Mouse (Mus musculus) liver, embryonic 13.5 days (tissue): Measurements from ENCODE around the gene Krtap11-1. TPM values are rescaled to one million over a fixed set of nuclear protein-coding genes. Genes with fewer than 3 reads are reported as not detected.

Experiments used
- ATAC-seq: fragments of 200-750 bp; cut with Nextera tagmentation; 2 replicates; pipeline ENCODE4 v1.8.0; 2017; ENCODE audit warnings: low read depth, mild to moderate bottlenecking, moderate number of reproducible peaks, moderate library complexity
- DNase-seq: peaks from one replicate; pipeline ENCODE4 v3.0.0; 2022
- H3K27ac ChIP-seq: fragments of 300-500 bp; sonication (generic); 2 replicates; pipeline ENCODE4 v1.5.1; 2015; ENCODE audit warnings: moderate library complexity, mild to moderate bottlenecking, inconsistent platforms
- H3K27me3 ChIP-seq: fragments of 300-500 bp; sonication (generic); 2 replicates; pipeline ENCODE4 v1.6.1; 2015; ENCODE audit warnings: mild to moderate bottlenecking, inconsistent platforms
- H3K36me3 ChIP-seq: fragments of 300-500 bp; sonication (generic); 2 replicates; pipeline ENCODE4 v1.6.1; 2015; ENCODE audit warnings: mild to moderate bottlenecking, inconsistent platforms
- H3K4me1 ChIP-seq: fragments of 300-500 bp; sonication (generic); replicated peaks from 2 replicates; pipeline ENCODE4 v1.6.1; 2015; ENCODE audit warnings: inconsistent platforms
- H3K4me2 ChIP-seq: fragments of 300-500 bp; sonication (generic); 2 replicates; pipeline ENCODE4 v1.6.1; 2015; ENCODE audit warnings: inconsistent platforms, mild to moderate bottlenecking, moderate library complexity
- H3K4me3 ChIP-seq: fragments of 300-500 bp; sonication (generic); replicated peaks from 2 replicates; pipeline ENCODE4 v1.5.1; 2015; ENCODE audit warnings: mild to moderate bottlenecking, inconsistent platforms
- H3K9ac ChIP-seq: fragments of 300-500 bp; sonication (generic); 2 replicates; pipeline ENCODE4 v1.6.1; 2015; ENCODE audit warnings: mild to moderate bottlenecking, inconsistent platforms
- H3K9me3 ChIP-seq: fragments of 300-500 bp; sonication (generic); replicated peaks from 2 replicates; pipeline ENCODE4 v1.6.1; 2016; ENCODE audit warnings: inconsistent platforms
- WGBS: fragments of 180-500 bp; shearing (Covaris S2); methylation state at CpG from one replicate; pipeline ENCODE4 v1.1.7; 2015; ENCODE audit not compliant: insufficient replicate concordance; 5-methylcytosine and 5-hydroxymethylcytosine counted together
- polyA plus RNA-seq: library from polyadenylated mRNA; unstranded; fragments of >200 nt; fragmentation: Nextera tagmentation; extraction: Ambion mirVana; gene quantifications from 2 replicates; pipeline ENCODE4 v1.2.1, GENCODE M21; 2015

Gene Krtap11-1
- not detected in 2 replicates for polyA plus RNA-seq

DNA sequence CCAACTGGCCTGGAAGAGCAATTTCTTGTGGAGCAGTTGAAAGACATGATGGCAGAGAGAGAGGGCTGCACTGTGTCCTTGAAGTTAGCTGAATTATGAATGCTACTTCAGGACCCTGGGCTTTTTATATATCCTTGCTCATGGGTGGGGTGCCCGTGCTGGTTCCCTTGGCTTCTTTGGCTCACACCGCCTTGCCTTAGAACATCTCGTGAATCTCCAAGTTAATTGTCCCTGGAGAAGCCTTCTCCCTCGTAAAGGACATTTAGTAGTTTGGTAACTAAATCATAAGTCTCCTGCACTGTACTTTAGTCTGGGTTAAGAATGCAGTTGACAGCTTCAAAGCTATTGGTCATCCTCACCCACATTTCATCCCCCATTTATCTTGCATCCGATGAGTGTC lies at the start of gene Krtap11-1:
TSS of gene Krtap11-1 (minus strand) at position 101 of the 400 bp plus-strand sequence.
- no peak for DNase-seq
- WGBS = 74% methylated on average over 5 of the region's 5 CpGs
- no peaks in the 10 kb centered on the region for H3K27me3 ChIP-seq
- no peak within 1 kb of the TSS for H3K4me3 ChIP-seq
- no peaks in the 10 kb centered on the region for H3K9me3 ChIP-seq
- no peak within 1 kb of the TSS for H3K9ac ChIP-seq
- H3K4me1 ChIP-seq = no peaks in the 10 kb centered on the region
- no peaks in the 10 kb centered on the region for H3K36me3 ChIP-seq
- no peak within 1 kb of the TSS for H3K27ac ChIP-seq
- ATAC-seq = no peak
- no peak within 1 kb of the TSS for H3K4me2 ChIP-seq

DNA sequence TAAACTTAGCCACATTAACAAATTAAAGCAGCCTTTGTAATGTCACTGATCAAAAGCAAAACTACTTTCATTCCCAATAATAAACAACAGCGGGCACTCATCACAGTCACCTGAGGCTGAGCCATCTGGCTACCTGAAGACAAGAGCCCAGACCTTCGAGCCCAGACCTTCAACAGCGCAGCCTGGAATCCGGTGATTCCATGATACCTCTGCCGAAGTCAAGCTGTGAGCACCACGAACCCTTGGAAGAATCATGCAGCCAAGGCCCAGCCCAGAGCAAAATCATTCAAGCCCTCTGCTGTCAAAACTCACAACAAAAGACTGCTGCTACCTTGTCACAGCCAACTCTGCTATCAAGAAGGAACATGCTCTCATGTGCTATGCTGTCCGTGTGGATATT lies 47.2 kb upstream of the Krtap11-1 start:
- WGBS = 76% methylated on average over 7 of the region's 7 CpGs
- ATAC-seq (no peak), DNase-seq (no peak)
- Histone ChIP-seq H3K9ac (no peak overlapping the region), H3K4me2 (no peak overlapping the region), H3K4me1 (no peaks in the 10 kb centered on the region), H3K36me3 (no peaks in the 10 kb centered on the region), H3K4me3 (no peak overlapping the region), H3K27me3 (no peaks in the 10 kb centered on the region), H3K9me3 (peaks cover 8% of the 10 kb centered on the region; the same call in 1 of the 2 replicates), H3K27ac (no peak overlapping the region)

DNA sequence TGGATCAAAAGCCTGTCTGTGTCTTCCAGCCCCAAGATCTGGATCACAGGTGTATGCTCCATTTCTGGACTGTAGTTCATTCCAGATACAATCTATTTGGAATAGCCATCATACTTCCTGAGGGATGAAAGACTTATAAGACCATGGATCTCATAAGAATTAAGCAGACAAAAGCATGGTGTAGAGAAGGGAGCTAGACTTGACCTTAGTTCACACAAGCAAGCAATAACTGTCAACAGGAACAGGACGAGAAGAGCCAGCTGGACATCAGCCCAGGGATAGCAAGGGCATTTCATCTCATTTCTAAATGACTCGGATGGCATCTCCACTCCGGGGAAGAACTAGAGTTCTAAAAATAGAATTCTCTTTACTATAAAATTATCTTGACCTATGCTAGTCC lies 46.3 kb upstream of the Krtap11-1 start:
- no peak overlapping the region for H3K9ac ChIP-seq
- ATAC-seq = no peak
- H3K27ac ChIP-seq = no peak overlapping the region
- H3K27me3 ChIP-seq = no peaks in the 10 kb centered on the region
- no peak overlapping the region for H3K4me3 ChIP-seq
- DNase-seq = no peak
- H3K4me2 ChIP-seq = no peak overlapping the region
- H3K36me3 ChIP-seq = no peaks in the 10 kb centered on the region
- 54% methylated on average over 3 of the region's 3 CpGs for WGBS
- no peaks in the 10 kb centered on the region for H3K4me1 ChIP-seq
- H3K9me3 ChIP-seq = peaks cover 8% of the 10 kb centered on the region; the same call in 1 of the 2 replicates

DNA sequence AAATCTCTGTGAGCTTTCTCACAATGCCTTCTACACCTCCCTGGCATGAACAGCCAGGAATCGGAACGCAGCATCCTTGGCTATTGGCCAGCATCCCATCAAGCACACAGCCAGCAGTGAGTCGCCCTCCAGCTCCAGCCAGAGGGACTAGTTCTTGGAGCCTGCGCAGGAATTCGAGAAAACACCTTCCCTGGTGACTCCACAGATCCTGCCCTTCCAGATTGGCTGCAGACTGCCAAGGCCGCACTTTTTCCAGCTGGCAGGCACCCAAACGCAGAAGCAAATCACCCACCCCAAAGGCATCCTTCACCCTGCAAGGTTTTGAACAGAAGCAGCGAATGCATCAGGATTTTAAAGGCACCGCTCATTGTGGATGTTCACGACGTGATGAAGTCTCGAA lies 42.7 kb upstream of the Krtap11-1 start:
- H3K4me2 ChIP-seq = no peak overlapping the region
- no peak overlapping the region for H3K27ac ChIP-seq
- no peak overlapping the region for H3K9ac ChIP-seq
- no peak overlapping the region for H3K4me3 ChIP-seq
- ATAC-seq (no peak), DNase-seq (no peak)
- no peaks in the 10 kb centered on the region for H3K36me3 ChIP-seq
- no peaks in the 10 kb centered on the region for H3K4me1 ChIP-seq
- 73% methylated on average over 12 of the region's 12 CpGs for WGBS
- H3K9me3 ChIP-seq = peaks cover 8% of the 10 kb centered on the region; the same call in 1 of the 2 replicates
- H3K27me3 ChIP-seq = no peaks in the 10 kb centered on the region

DNA sequence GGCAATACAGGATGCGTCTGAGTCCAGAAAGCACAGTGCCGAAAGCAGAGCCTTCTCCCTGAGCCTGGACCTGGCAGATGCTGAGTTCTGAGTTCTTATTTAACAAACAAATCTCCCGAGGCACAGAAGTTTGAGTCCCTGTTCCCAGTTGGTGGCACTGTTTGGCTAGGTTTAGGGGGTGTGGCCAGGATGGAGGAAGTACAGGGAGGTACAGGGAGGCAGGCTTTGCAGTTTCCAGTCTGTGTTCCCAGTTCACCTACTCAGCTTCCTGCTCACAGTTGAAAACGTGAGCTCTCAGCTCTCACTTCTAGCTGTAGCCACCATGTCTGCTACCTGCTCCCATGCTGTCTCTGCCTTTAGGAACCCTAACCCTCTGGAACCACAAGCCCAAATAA lies 37.8 kb upstream of the Krtap11-1 start:
- Histone ChIP-seq H3K9me3 (peaks cover 3% of the 10 kb centered on the region; the same call in 1 of the 2 replicates), H3K4me3 (no peak overlapping the region), H3K4me2 (no peak overlapping the region), H3K27me3 (no peaks in the 10 kb centered on the region), H3K27ac (no peak overlapping the region), H3K36me3 (no peaks in the 10 kb centered on the region), H3K4me1 (no peaks in the 10 kb centered on the region), H3K9ac (no peak overlapping the region)
- DNase-seq (no peak), ATAC-seq (no peak)
- 48% methylated on average over 4 of the region's 4 CpGs for WGBS

DNA sequence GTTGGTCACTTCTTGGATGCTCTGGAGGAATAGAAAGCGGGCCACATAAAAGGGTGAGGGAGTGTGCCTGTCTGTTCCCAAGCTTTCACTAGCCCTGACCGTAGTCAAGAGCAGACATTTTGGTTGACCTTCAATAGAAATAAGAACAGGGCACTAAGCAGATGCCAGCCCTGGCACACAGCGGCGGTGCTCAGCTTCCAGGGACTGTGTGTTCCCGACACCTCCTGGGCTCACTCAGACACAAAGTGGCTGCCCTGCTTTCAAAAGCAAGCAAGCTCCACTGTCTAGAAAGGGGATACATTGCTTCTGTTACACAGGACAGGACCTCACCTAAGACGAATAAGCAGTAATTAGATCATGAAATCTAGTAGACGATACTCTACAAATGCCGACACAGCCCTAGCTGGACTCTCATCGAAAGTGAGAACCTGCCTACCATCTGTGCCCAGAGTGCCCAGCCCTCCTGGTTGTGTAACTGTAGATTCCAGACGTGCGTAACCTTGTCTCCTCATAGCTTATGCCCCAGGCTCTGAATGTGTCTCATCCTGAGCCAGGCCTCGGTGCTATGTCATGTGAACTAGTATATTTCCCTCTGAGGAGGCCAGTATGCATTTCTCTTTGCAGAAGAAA lies 37.3 kb upstream of the Krtap11-1 start:
- Histone ChIP-seq H3K4me3 (no peak overlapping the region), H3K9me3 (no peaks in the 10 kb centered on the region; the same call in 1 of the 2 replicates), H3K4me2 (no peak overlapping the region), H3K27me3 (no peaks in the 10 kb centered on the region), H3K27ac (no peak overlapping the region), H3K36me3 (no peaks in the 10 kb centered on the region), H3K9ac (no peak overlapping the region), H3K4me1 (no peaks in the 10 kb centered on the region)
- 72% methylated on average over 12 of the region's 12 CpGs for WGBS
- DNase-seq (no peak), ATAC-seq (no peak)

DNA sequence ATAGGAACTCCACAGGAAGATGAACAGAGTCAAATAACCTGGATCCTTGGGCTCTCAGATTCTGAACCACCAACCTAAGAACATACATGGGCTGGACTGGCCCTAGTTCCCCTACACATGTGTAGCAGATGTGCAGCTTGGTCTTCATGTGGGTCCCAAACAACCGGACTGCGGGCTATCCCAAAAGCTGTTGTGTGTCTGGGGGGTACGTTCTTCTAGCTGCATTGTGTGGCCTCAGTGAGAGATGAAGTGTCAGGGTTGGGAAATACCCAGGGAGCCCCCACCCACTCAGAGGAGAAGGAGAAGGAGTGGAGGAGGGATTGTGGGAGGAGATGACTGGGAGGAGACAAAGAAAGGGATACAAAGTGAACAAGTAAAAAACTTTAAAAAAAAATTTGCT lies 36.0 kb upstream of the Krtap11-1 start:
- no peak overlapping the region for H3K4me2 ChIP-seq
- whole genome bisulfite sequencing = 78% methylated on average over 3 of the region's 3 CpGs
- no peaks in the 10 kb centered on the region for H3K27me3 ChIP-seq
- no peak overlapping the region for H3K4me3 ChIP-seq
- no peaks in the 10 kb centered on the region for H3K36me3 ChIP-seq
- H3K27ac ChIP-seq = no peak overlapping the region
- no peaks in the 10 kb centered on the region; the same call in 1 of the 2 replicates for H3K9me3 ChIP-seq
- no peaks in the 10 kb centered on the region for H3K4me1 ChIP-seq
- no peak overlapping the region for H3K9ac ChIP-seq
- ATAC-seq (no peak), DNase-seq (no peak)

DNA sequence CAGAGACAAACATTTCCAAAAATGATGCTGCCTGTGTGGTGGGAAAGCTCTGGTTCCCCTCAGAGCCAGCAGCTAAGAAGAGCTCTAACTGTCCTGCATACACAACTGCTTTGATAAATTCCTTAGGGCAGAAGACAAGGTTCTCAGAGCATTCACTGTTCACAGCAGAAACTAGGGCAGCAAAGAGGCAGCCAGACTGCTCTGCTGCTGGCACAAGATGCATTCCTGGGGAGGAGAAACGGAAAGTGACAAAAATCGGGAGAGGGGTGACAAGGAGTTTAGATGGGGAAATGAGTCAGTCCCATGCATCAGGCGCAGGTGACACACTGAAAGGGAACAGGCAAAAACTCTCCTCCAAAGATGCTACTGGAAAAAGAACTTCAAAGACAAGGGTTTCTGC lies 16.2 kb upstream of the Krtap11-1 start:
- H3K27ac ChIP-seq = no peak overlapping the region
- H3K4me1 ChIP-seq = no peaks in the 10 kb centered on the region
- H3K9me3 ChIP-seq = no peaks in the 10 kb centered on the region
- no peaks in the 10 kb centered on the region for H3K36me3 ChIP-seq
- ATAC-seq (no peak), DNase-seq (no peak)
- WGBS = 47% methylated on average over 3 of the region's 3 CpGs
- no peak overlapping the region for H3K9ac ChIP-seq
- no peak overlapping the region for H3K4me3 ChIP-seq
- H3K27me3 ChIP-seq = no peaks in the 10 kb centered on the region
- no peak overlapping the region for H3K4me2 ChIP-seq

DNA sequence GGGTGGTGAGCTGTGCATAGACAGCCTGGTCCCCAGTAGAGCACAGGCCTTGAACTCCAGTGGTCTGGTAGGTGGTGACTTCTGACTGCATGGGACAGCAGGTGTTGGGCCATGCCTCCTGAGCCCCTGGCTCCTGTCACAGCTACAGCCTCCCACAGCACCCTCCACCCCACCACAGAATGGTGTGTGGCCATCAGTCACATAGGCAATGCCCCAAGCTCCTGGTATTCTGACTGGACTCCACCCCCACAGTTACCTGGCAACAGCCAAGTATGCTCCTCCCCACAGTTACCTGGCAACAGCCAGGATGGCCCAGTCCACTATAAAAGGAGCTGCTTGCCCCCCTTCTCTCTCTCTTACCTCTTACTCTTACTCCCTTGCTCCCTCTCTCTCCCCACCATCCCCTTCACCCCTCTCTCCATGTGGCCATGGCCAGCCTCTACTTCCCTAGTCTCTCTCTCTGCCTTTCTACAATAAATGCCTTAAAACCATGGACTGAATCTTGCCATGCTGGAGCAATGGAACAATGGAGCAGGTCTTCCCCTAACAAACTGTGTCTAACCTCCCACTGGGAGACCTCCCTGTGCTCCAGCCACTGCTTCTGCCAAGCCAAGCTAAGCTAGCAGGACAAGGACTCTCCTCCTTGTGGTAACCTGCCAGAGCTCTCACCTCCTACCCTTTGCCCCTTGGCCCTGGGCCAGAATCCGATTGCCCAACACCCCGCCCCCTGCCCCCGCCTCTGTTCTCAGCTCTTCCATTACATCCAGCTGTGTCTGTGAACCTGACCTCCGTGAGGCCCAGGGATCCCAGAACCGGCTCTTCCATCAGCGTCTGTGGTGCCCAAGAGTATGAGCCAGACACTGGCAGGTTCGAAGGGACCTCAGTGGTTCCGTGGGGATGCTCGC lies 14.9 kb upstream of the Krtap11-1 start:
- Histone ChIP-seq H3K36me3 (no peaks in the 10 kb centered on the region), H3K4me1 (no peaks in the 10 kb centered on the region), H3K27me3 (no peaks in the 10 kb centered on the region), H3K4me3 (no peak overlapping the region), H3K9ac (no peak overlapping the region), H3K4me2 (no peak overlapping the region), H3K27ac (no peak overlapping the region), H3K9me3 (no peaks in the 10 kb centered on the region)
- DNase-seq (no peak), ATAC-seq (peak; percentile 20; the same call in 1 of the 2 replicates)
- 51% methylated on average over 9 of the region's 9 CpGs for WGBS

DNA sequence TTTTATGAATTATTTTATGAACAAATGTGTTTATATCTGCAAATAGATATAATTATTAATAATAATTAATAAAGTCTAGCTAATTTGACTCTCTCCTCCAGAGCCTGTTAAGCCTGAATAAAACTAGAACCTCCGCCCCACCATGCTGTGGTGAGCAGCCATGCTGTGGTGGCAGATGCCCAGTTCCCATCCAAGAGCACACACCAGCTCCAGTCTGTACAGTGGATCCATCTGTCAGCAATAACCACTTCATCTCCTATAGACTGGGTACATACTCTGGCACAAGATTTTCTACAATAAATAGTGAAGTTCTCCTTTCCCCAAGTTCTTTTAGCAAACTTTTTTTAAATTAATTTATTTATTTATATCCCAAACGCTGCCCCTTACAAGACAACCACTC lies 10.7 kb upstream of the Krtap11-1 start:
- no peak overlapping the region for H3K27ac ChIP-seq
- H3K4me3 ChIP-seq = no peak overlapping the region
- H3K9ac ChIP-seq = no peak overlapping the region
- H3K4me2 ChIP-seq = no peak overlapping the region
- no peaks in the 10 kb centered on the region for H3K36me3 ChIP-seq
- no peaks in the 10 kb centered on the region for H3K27me3 ChIP-seq
- WGBS = 70% methylated on average over 2 of the region's 2 CpGs
- ATAC-seq (no peak), DNase-seq (no peak)
- no peaks in the 10 kb centered on the region for H3K9me3 ChIP-seq
- H3K4me1 ChIP-seq = no peaks in the 10 kb centered on the region

DNA sequence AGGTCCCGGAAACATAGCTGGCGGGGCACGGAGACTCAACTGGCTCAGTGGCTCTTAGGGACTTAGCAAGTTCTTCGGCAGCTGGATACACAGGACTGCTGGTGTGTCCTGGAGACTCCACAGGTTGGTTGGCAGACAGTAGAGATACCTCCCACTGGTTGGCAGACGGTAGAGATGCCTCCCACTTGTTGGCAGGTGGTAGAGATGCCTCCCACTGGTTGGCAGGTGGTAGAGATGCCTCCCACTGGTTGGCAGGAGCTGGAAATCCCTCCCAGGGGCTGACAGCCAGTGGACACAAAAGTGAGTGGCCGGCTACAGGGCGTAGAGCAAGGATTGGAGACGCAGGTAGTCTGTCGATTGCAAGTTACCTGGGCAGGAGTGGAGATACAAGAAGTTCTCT lies 467 bp downstream of the Krtap11-1 start:
- H3K4me2 ChIP-seq = no peak overlapping the region
- no peak for DNase-seq
- ATAC-seq = no peak
- H3K9ac ChIP-seq = no peak overlapping the region
- H3K36me3 ChIP-seq = no peaks in the 10 kb centered on the region
- H3K27ac ChIP-seq = no peak overlapping the region
- H3K4me1 ChIP-seq = no peaks in the 10 kb centered on the region
- no peaks in the 10 kb centered on the region for H3K9me3 ChIP-seq
- WGBS = 82% methylated on average over 9 of the region's 9 CpGs
- H3K27me3 ChIP-seq = no peaks in the 10 kb centered on the region
- no peak overlapping the region for H3K4me3 ChIP-seq
